Mouse (Mus musculus) myocyte (in vitro differentiated cells): ENCODE data around the gene Nrip3. TPM values are rescaled to one million over a fixed set of nuclear protein-coding genes. Genes with fewer than 3 reads are reported as not detected.

Source experiments
- H3K27me3 ChIP-seq: one replicate; pipeline ENCODE4 v1.6.1; 2011; ENCODE audit not compliant: control insufficient read depth, insufficient read depth, insufficient read length
- H3K36me3 ChIP-seq: one replicate; pipeline ENCODE4 v1.6.1; 2011; ENCODE audit not compliant: control insufficient read depth, insufficient read depth
- H3K4me2 ChIP-seq: one replicate; pipeline ENCODE4 v1.6.1; 2011; ENCODE audit warnings: low read depth, control low read depth
- H3K4me3 ChIP-seq: one replicate; pipeline ENCODE4 v1.5.1; 2011; ENCODE audit warnings: mild to moderate bottlenecking, control low read depth, moderate library complexity
- H3K79me2 ChIP-seq: one replicate; pipeline ENCODE4 v1.6.1; 2011; ENCODE audit not compliant: control insufficient read depth, insufficient read depth
- H3ac ChIP-seq: one replicate; pipeline ENCODE4 v1.6.1; 2011; ENCODE audit not compliant: control insufficient read depth, insufficient read length
- CEBPB ChIP-seq: IDR thresholded peaks from 2 replicates; pipeline ENCODE4 v1.6.1; 2011; ENCODE audit warnings: mild to moderate bottlenecking, moderate library complexity; ENCODE audit not compliant: poor library complexity, insufficient read depth, severe bottlenecking
- E2F4 ChIP-seq: IDR thresholded peaks from one replicate; pipeline ENCODE4 v1.6.1; 2011; ENCODE audit warnings: mild to moderate bottlenecking, control low read depth, moderate library complexity; ENCODE audit not compliant: insufficient read depth
- MAX ChIP-seq: IDR thresholded peaks from one replicate; pipeline ENCODE4 v1.6.1; 2011; ENCODE audit warnings: low read depth, mild to moderate bottlenecking, control low read depth
- MYOD1 ChIP-seq, 3 experiments: IDR thresholded peaks; one replicate each; pipeline ENCODE4 v1.6.1; 2011; ENCODE audit warnings: control low read depth in 2 of 3, low read depth in 2 of 3, mild to moderate bottlenecking in 2 of 3, moderate library complexity in 1 of 3; ENCODE audit not compliant: insufficient read length in 2 of 3, control insufficient read depth in 1 of 3
- MYOG ChIP-seq, 3 experiments: IDR thresholded peaks; one replicate each; pipeline ENCODE4 v1.6.1; 2011; ENCODE audit warnings: control low read depth in 2 of 3, low read depth in 2 of 3, mild to moderate bottlenecking in 2 of 3; ENCODE audit not compliant: insufficient read length in 2 of 3, control insufficient read depth in 1 of 3, insufficient read depth in 1 of 3
- POLR2A ChIP-seq: IDR thresholded peaks from one replicate; pipeline ENCODE4 v1.6.1; 2011; ENCODE audit warnings: low read depth, mild to moderate bottlenecking, control low read depth, moderate library complexity; ENCODE audit not compliant: insufficient read length
- POLR2AphosphoS2 ChIP-seq: IDR thresholded peaks from one replicate; pipeline ENCODE4 v1.6.1; 2011; ENCODE audit warnings: low read depth, control low read depth; ENCODE audit not compliant: insufficient read length
- REST ChIP-seq: IDR thresholded peaks from one replicate; pipeline ENCODE4 v1.6.1; 2011; ENCODE audit warnings: mild to moderate bottlenecking, control low read depth, moderate library complexity; ENCODE audit not compliant: insufficient read depth, insufficient read length
- SRF ChIP-seq: IDR thresholded peaks from one replicate; pipeline ENCODE4 v1.6.1; 2011; ENCODE audit warnings: low read depth; ENCODE audit not compliant: control insufficient read depth, insufficient read length
- TCF12 ChIP-seq: IDR thresholded peaks from one replicate; pipeline ENCODE4 v1.6.1; 2011; ENCODE audit warnings: mild to moderate bottlenecking, control low read depth; ENCODE audit not compliant: poor library complexity, insufficient read depth, severe bottlenecking
- TCF3 ChIP-seq: IDR thresholded peaks from one replicate; pipeline ENCODE4 v1.6.1; 2011; ENCODE audit warnings: low read depth, control low read depth; ENCODE audit not compliant: insufficient read length
- USF1 ChIP-seq: IDR thresholded peaks from one replicate; pipeline ENCODE4 v1.6.1; 2011; ENCODE audit warnings: low read depth, mild to moderate bottlenecking, control low read depth, moderate library complexity
- polyA plus RNA-seq: library from polyadenylated mRNA; unstranded; fragments of >200 nt; fragmentation: generic; extraction: Trizol; gene quantifications from one replicate; pipeline ENCODE4 v1.2.1, GENCODE M21; 2012; ENCODE audit warnings: missing spikeins

The Nrip3 gene
- polyA plus RNA-seq, 1 experiment = 0.01 TPM

- H3ac ChIP-seq = no peak overlapping the region
- H3K4me2 ChIP-seq = no peak overlapping the region
- H3K79me2 ChIP-seq = no peaks in the 10 kb centered on the region
- no peak for TF ChIP-seq MAX
- TF ChIP-seq TCF12 = no peak
- TF ChIP-seq MYOD1 (IDR thresholded peaks at IDR 0.05; ENCODE audit: control insufficient read depth in 1 of 3, insufficient read length in 2 of 3, low read depth in 2 of 3) = no peak
- no peak for TF ChIP-seq E2F4
- no peak for TF ChIP-seq MYOG (IDR thresholded peaks at IDR 0.05; ENCODE audit: control insufficient read depth in 1 of 3, insufficient read depth in 1 of 3, insufficient read length in 2 of 3, low read depth in 2 of 3)
- no peak for TF ChIP-seq POLR2A
- TF ChIP-seq SRF = no peak
- TF ChIP-seq REST = no peak
- no peak for TF ChIP-seq TCF3
- no peak for TF ChIP-seq USF1
- TF ChIP-seq CEBPB = no peak
- no peak for TF ChIP-seq POLR2AphosphoS2
- H3K27me3 ChIP-seq = no peaks in the 10 kb centered on the region
- no peaks in the 10 kb centered on the region for H3K36me3 ChIP-seq
- no peak overlapping the region for H3K4me3 ChIP-seq
Observed at GRCm38 (mm10) chr7:109804355-109804754, 22.5 kb upstream of the Nrip3 start.

GRCm38 (mm10) chr7:109803516-109803915 lies 21.7 kb upstream of the Nrip3 start:
- H3K4me3 ChIP-seq = no peak overlapping the region
- no peaks in the 10 kb centered on the region for H3K36me3 ChIP-seq
- no peak for TF ChIP-seq POLR2AphosphoS2
- no peak for TF ChIP-seq USF1
- no peak for TF ChIP-seq MYOD1 (IDR thresholded peaks at IDR 0.05; ENCODE audit: control insufficient read depth in 1 of 3, insufficient read length in 2 of 3, low read depth in 2 of 3)
- TF ChIP-seq MYOG (IDR thresholded peaks at IDR 0.05; ENCODE audit: control insufficient read depth in 1 of 3, insufficient read depth in 1 of 3, insufficient read length in 2 of 3, low read depth in 2 of 3) = no peak
- TF ChIP-seq SRF = no peak
- no peak for TF ChIP-seq MAX
- TF ChIP-seq E2F4 = no peak
- no peak for TF ChIP-seq POLR2A
- no peak for TF ChIP-seq CEBPB
- no peak for TF ChIP-seq TCF12
- TF ChIP-seq REST = no peak
- TF ChIP-seq TCF3 = no peak
- no peaks in the 10 kb centered on the region for H3K79me2 ChIP-seq
- no peak overlapping the region for H3K4me2 ChIP-seq
- H3ac ChIP-seq = no peak overlapping the region
- H3K27me3 ChIP-seq = no peaks in the 10 kb centered on the region

GRCm38 (mm10) chr7:109800626-109801025 lies 18.8 kb upstream of the Nrip3 start:
- H3ac ChIP-seq = no peak overlapping the region
- TF ChIP-seq SRF (no peak), USF1 (no peak), TCF12 (no peak), E2F4 (no peak), REST (no peak), POLR2A (no peak), MYOD1 (IDR thresholded peaks at IDR 0.05; ENCODE audit: control insufficient read depth in 1 of 3, insufficient read length in 2 of 3, low read depth in 2 of 3) (no peak)
- H3K4me3 ChIP-seq = no peak overlapping the region
- H3K4me2 ChIP-seq = no peak overlapping the region
- no peaks in the 10 kb centered on the region for H3K79me2 ChIP-seq
- no peaks in the 10 kb centered on the region for H3K27me3 ChIP-seq
- no peaks in the 10 kb centered on the region for H3K36me3 ChIP-seq

- Histone ChIP-seq H3K79me2 (no peaks in the 10 kb centered on the region), H3ac (no peak overlapping the region), H3K36me3 (no peaks in the 10 kb centered on the region), H3K4me2 (no peak overlapping the region), H3K4me3 (no peak overlapping the region), H3K27me3 (no peaks in the 10 kb centered on the region)
- TF ChIP-seq POLR2A = no peak
- no peak for TF ChIP-seq E2F4
- no peak for TF ChIP-seq MAX
- no peak for TF ChIP-seq CEBPB
- TF ChIP-seq SRF = no peak
- no peak for TF ChIP-seq TCF12
- TF ChIP-seq USF1 = no peak
Observed at GRCm38 (mm10) chr7:109799168-109799567, 17.3 kb upstream of the Nrip3 start.

GRCm38 (mm10) chr7:109795564-109795963 lies 13.7 kb upstream of the Nrip3 start:
- TF ChIP-seq E2F4 (no peak), SRF (no peak), TCF12 (no peak), USF1 (no peak), POLR2AphosphoS2 (no peak), MYOG (IDR thresholded peaks at IDR 0.05; ENCODE audit: control insufficient read depth in 1 of 3, insufficient read depth in 1 of 3, insufficient read length in 2 of 3, low read depth in 2 of 3) (no peak), MYOD1 (IDR thresholded peaks at IDR 0.05; ENCODE audit: control insufficient read depth in 1 of 3, insufficient read length in 2 of 3, low read depth in 2 of 3) (no peak), TCF3 (no peak), CEBPB (no peak), REST (no peak)
- H3K27me3 ChIP-seq = no peaks in the 10 kb centered on the region
- no peak overlapping the region for H3K4me2 ChIP-seq
- H3K4me3 ChIP-seq = no peak overlapping the region
- no peaks in the 10 kb centered on the region for H3K36me3 ChIP-seq
- no peak overlapping the region for H3ac ChIP-seq
- no peaks in the 10 kb centered on the region for H3K79me2 ChIP-seq
